Comparison of ENCODE assay signal across 33 mouse cellular contexts in the genomic region with DNA sequence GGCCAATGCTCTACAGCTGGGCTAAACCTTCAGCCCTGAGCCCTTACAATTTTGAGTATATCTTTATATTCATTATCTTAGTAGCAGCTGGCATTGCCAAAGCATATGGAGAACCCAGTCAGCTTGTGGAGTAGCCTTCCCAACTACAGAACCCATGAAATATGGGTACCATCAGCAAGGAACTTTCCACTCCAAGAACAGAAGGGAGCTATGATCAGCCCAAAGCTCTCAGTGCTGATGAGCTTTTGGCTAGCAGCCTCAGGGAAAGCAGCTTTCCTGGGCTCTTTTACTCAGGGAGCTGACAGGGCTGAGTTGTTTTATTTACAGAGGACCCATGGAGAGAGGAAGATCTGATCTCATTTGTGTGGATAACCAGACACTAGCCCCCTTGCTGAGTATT. TPM values are rescaled to one million over a fixed set of nuclear protein-coding genes. Genes with fewer than 3 reads are reported as not detected.
A peak's percentile ranks its signal among the peaks of the same experiment; 100 is the strongest.
DNase-seq lines count a peak whose midpoint lies in the region; ATAC-seq lines count a peak whose summit lies in the region.
"Had no signal": no experiment of that assay in that cellular context is flagged by ENCODE, and none has a peak within 500 bp of the region (broad histone marks: within the 10 kb centered on the region; RNA-seq: fewer than 3 reads in every experiment).

No protein-coding gene starts in this region.

- peaks cover 18% of the 10 kb centered on the region for H3K4me1 ChIP-seq in embryonic facial prominence, embryonic 15.5 days
- H3K4me1 ChIP-seq: forebrain, embryonic 12.5 days; hindbrain, embryonic 10.5 days; intestine, embryonic 15.5 days; neural tube, embryonic 13.5 days had no signal

- intact Hi-C loops in heart, postnatal 36 days (cut with DNase I), result no loop called here

- H3K9me3 ChIP-seq in embryonic facial prominence, embryonic 15.5 days (replicated peaks), result no peaks in the 10 kb centered on the region
- H3K9me3 ChIP-seq: forebrain, embryonic 12.5 days; hindbrain, embryonic 10.5 days; intestine, embryonic 15.5 days; limb, embryonic 10.5 days; limb, embryonic 15.5 days; neural tube, embryonic 13.5 days had no signal

- no peak overlapping the region for H3K9ac ChIP-seq in embryonic facial prominence, embryonic 15.5 days
- H3K9ac ChIP-seq: forebrain, embryonic 12.5 days; intestine, embryonic 15.5 days; limb, embryonic 15.5 days; liver, embryonic 14.5 days; lung, embryonic 14.5 days; neural tube, embryonic 13.5 days had no signal

- H3K4me3 ChIP-seq in embryonic facial prominence, embryonic 15.5 days (replicated peaks), result no peak overlapping the region
- H3K4me3 ChIP-seq: erythroblast, embryonic 14.5 days; forebrain, embryonic 12.5 days; hindbrain, embryonic 10.5 days; intestine, embryonic 15.5 days; limb, embryonic 10.5 days; limb, embryonic 15.5 days; myocyte; neural tube, embryonic 13.5 days had no signal

- no peaks in the 10 kb centered on the region for H3K27me3 ChIP-seq in embryonic facial prominence, embryonic 15.5 days
- H3K27me3 ChIP-seq: forebrain, embryonic 12.5 days; intestine, embryonic 15.5 days; limb, embryonic 15.5 days; neural tube, embryonic 13.5 days had no signal

- no peak for ATAC-seq in embryonic facial prominence, embryonic 15.5 days (ENCODE audit: insufficient number of reproducible peaks, low FRiP score, low TSS enrichment, low read depth)
- ATAC-seq: hindbrain, embryonic 16.5 days; intestine, embryonic 15.5 days had no signal

- no peak overlapping the region for H3K4me2 ChIP-seq in embryonic facial prominence, embryonic 15.5 days (replicated peaks)
- H3K4me2 ChIP-seq: forebrain, embryonic 12.5 days; heart, embryonic 11.5 days; intestine, embryonic 15.5 days; limb, embryonic 15.5 days; lung, embryonic 14.5 days; midbrain, embryonic 11.5 days; neural tube, embryonic 13.5 days had no signal

- no peaks in the 10 kb centered on the region for H3K36me3 ChIP-seq in embryonic facial prominence, embryonic 15.5 days
- H3K36me3 ChIP-seq: forebrain, embryonic 12.5 days; hindbrain, embryonic 10.5 days; intestine, embryonic 15.5 days; limb, embryonic 10.5 days; limb, embryonic 15.5 days; neural tube, embryonic 13.5 days had no signal

- DNase-seq in heart, adult 11 months, result peak; percentile 66
- no peak for DNase-seq in heart, postnatal 36 days
- peak; percentile 16 for DNase-seq in lung, postnatal 10 days
- DNase-seq in lung, adult 18-20 months, result no peak
- no peak for DNase-seq in adrenal gland, postnatal 10 days
- DNase-seq in retina, embryonic 14.5 days (ENCODE audit: low spot score), result no peak
- DNase-seq: adrenal gland, postnatal 14 days; B cell, adult 2 months; cerebellum, adult 18-20 months; cerebellum, postnatal 14 days; gastrocnemius, postnatal 25 days; heart, adult 18-20 months; kidney, adult 2 months; kidney, postnatal 4 days; lung, embryonic 14.5 days; thymus, postnatal 4 days had no signal

- H3K27ac ChIP-seq in embryonic facial prominence, embryonic 15.5 days (replicated peaks), result peak overlapping the region; percentile 58
- H3K27ac ChIP-seq: forebrain, embryonic 12.5 days; hindbrain, embryonic 10.5 days; intestine, embryonic 15.5 days; limb, embryonic 10.5 days; limb, embryonic 15.5 days; liver, embryonic 14.5 days; neural tube, embryonic 13.5 days had no signal

RNA-seq across cellular contexts. Expression of gene Lrtm1, which starts 42.7 kb away (rescaled TPM):
- 100 to 1,000 TPM; 165 to 198 TPM for total RNA-seq in heart, postnatal 36 days (2021)
- polyA plus RNA-seq in embryonic facial prominence, embryonic 15.5 days (2015; fragmentation: Nextera tagmentation; extraction: Ambion mirVana), result 0.61 and 0.98 TPM in 2 replicates
- 1 to 10 TPM in 1 of 2 experiments, under 1 TPM in 1; 0.72 to 3.7 TPM for total RNA-seq in adrenal gland, postnatal 10 days (2021)
- total RNA-seq: left cerebral cortex, postnatal 10 days; megakaryocyte progenitor cell, adult 5-6 weeks; midbrain, postnatal 0 days had no signal
- polyA plus RNA-seq: intestine, embryonic 15.5 days; limb, embryonic 10.5 days; thymus, postnatal 0 days had no signal

Comparison
In these comparisons a context has a peak if more than half of its experiments do, and no peak if none do; other contexts are left out.
1. DNase-seq: peak in heart, adult 11 months (single experiment) and lung, postnatal 10 days (single experiment); none in heart, postnatal 36 days (0 of 2), lung, adult 18-20 months (0 of 2), adrenal gland, postnatal 10 days (single experiment) and retina, embryonic 14.5 days (single experiment).
2. RNA of gene Lrtm1, which starts 42.7 kb away (total RNA-seq): 165 to 198 TPM in heart, postnatal 36 days; 0.72 to 3.7 TPM in adrenal gland, postnatal 10 days; every median in the first group is over 10 times any median in the second.